Comparison of ENCODE assay signal across 11 mouse cellular contexts in genomic region chr16:76293765-76294463, GRCm38 (mm10).
DNase-seq lines count a peak whose midpoint lies in the region; ATAC-seq and TF ChIP-seq lines count a peak whose summit lies in the region.
"Had no signal": no experiment of that assay in that cellular context is flagged by ENCODE, and none has a peak within 500 bp of the region (broad histone marks: within the 10 kb centered on the region; RNA-seq: fewer than 3 reads in every experiment).

No protein-coding gene starts in this region.

- peak; percentile 47 for DNase-seq in brain, adult 2 months (ENCODE audit: low read depth, low spot score)
- peak; percentile 78 for DNase-seq in heart, postnatal 0 days (ENCODE audit: low spot score)
- no peak for DNase-seq in MN1 (ENCODE audit: low spot score)
- no peak for DNase-seq in urinary bladder, adult 2 months (ENCODE audit: low spot score)
- DNase-seq in layer of hippocampus, postnatal 10 days (ENCODE audit: low spot score in 2 of 2): no peak
- DNase-seq: kidney, postnatal 14 days had no signal

- H3K27me3 ChIP-seq in forebrain, embryonic 12.5 days: no peaks in the 10 kb centered on the region
- H3K27me3 ChIP-seq in forebrain, embryonic 16.5 days (replicated peaks; ENCODE audit: control insufficient read depth, insufficient read depth, low read length): no peaks in the 10 kb centered on the region
- no peaks in the 10 kb centered on the region for H3K27me3 ChIP-seq in heart, postnatal 0 days (ENCODE audit: control insufficient read depth, insufficient read depth, low read length)
- H3K27me3 ChIP-seq: CH12.LX; forebrain, embryonic 15.5 days had no signal

- peak; percentile 94 for TF ChIP-seq EP300 in heart, postnatal 0 days (IDR thresholded peaks at IDR 0.05; ENCODE audit: low read depth)

- H3K9me3 ChIP-seq in forebrain, embryonic 12.5 days: no peaks in the 10 kb centered on the region
- no peaks in the 10 kb centered on the region for H3K9me3 ChIP-seq in forebrain, embryonic 16.5 days (ENCODE audit: control insufficient read depth, low read length)
- H3K9me3 ChIP-seq in heart, postnatal 0 days (replicated peaks; ENCODE audit: control insufficient read depth, low read length): no peaks in the 10 kb centered on the region
- H3K9me3 ChIP-seq: forebrain, embryonic 15.5 days had no signal

- no peak overlapping the region for H3K27ac ChIP-seq in forebrain, embryonic 12.5 days
- no peak overlapping the region for H3K27ac ChIP-seq in forebrain, embryonic 16.5 days (ENCODE audit: low read length)
- H3K27ac ChIP-seq in heart, postnatal 0 days (ENCODE audit: low read depth): peak overlapping the region; percentile 80
- H3K27ac ChIP-seq: forebrain, embryonic 15.5 days had no signal

- no peak overlapping the region for H3K4me2 ChIP-seq in forebrain, embryonic 12.5 days
- H3K4me2 ChIP-seq in forebrain, embryonic 16.5 days (ENCODE audit: low read length): no peak overlapping the region
- H3K4me2 ChIP-seq in heart, postnatal 0 days (ENCODE audit: low read depth, low read length): peak overlapping the region; percentile 35; the same call in 1 of the 2 replicates
- H3K4me2 ChIP-seq: forebrain, embryonic 15.5 days had no signal

- TF ChIP-seq CTCF in heart, postnatal 0 days (IDR thresholded peaks at IDR 0.05; ENCODE audit: low read depth): peak; percentile 34

- H3K9ac ChIP-seq in forebrain, embryonic 12.5 days: no peak overlapping the region
- H3K9ac ChIP-seq in forebrain, embryonic 16.5 days (replicated peaks; ENCODE audit: low read depth, low read length): no peak overlapping the region
- no peak overlapping the region for H3K9ac ChIP-seq in heart, postnatal 0 days (replicated peaks; ENCODE audit: low read depth, low read length)
- H3K9ac ChIP-seq: forebrain, embryonic 15.5 days had no signal

- 94% methylated on average over 20 of the region's 20 CpGs for WGBS in forebrain, embryonic 12.5 days
- 89% methylated on average over 20 of the region's 20 CpGs for WGBS in forebrain, embryonic 16.5 days
- whole genome bisulfite sequencing in heart, postnatal 0 days: 41% methylated on average over 20 of the region's 20 CpGs

- ATAC-seq in forebrain, embryonic 12.5 days (ENCODE audit: low FRiP score): 0 out of 2 replicates have a peak, but pooled peaks have one; percentile 33
- no peak for ATAC-seq in forebrain, embryonic 16.5 days
- ATAC-seq in heart, postnatal 0 days (ENCODE audit: insufficient read depth, low read depth): peak; percentile 92
- peak; percentile 35 for ATAC-seq in megakaryocyte, adult 5-6 weeks (ENCODE audit: poor library complexity, severe bottlenecking)
- ATAC-seq: forebrain, embryonic 15.5 days had no signal

- peaks cover 34% of the 10 kb centered on the region for H3K36me3 ChIP-seq in forebrain, embryonic 12.5 days (replicated peaks)
- H3K36me3 ChIP-seq in forebrain, embryonic 16.5 days (ENCODE audit: control insufficient read depth, insufficient read depth): peaks cover 2% of the 10 kb centered on the region; the same call in 1 of the 2 replicates
- H3K36me3 ChIP-seq in heart, postnatal 0 days (replicated peaks; ENCODE audit: control insufficient read depth, insufficient read depth, low read length): peaks cover 35% of the 10 kb centered on the region

- H3K4me3 ChIP-seq in forebrain, embryonic 12.5 days (replicated peaks): no peak overlapping the region
- no peak overlapping the region for H3K4me3 ChIP-seq in forebrain, embryonic 16.5 days (replicated peaks; ENCODE audit: low read length)
- H3K4me3 ChIP-seq in heart, postnatal 0 days (ENCODE audit: low read depth, low read length): no peak overlapping the region
- H3K4me3 ChIP-seq: forebrain, embryonic 15.5 days had no signal

- 0 out of 2 replicates have a peak, but pooled peaks cover 3% of the 10 kb centered on the region for H3K4me1 ChIP-seq in forebrain, embryonic 12.5 days
- no peaks in the 10 kb centered on the region for H3K4me1 ChIP-seq in forebrain, embryonic 16.5 days (replicated peaks; ENCODE audit: control insufficient read depth, insufficient read depth, low read length)
- peaks cover 19% of the 10 kb centered on the region; the same call in 1 of the 2 replicates for H3K4me1 ChIP-seq in heart, postnatal 0 days (ENCODE audit: control insufficient read depth, insufficient read depth)
- H3K4me1 ChIP-seq: forebrain, embryonic 15.5 days had no signal

Comparison
In these comparisons a context has a peak if more than half of its experiments do, and no peak if none do; other contexts are left out.
1. DNase-seq: peak in brain, adult 2 months (single experiment) and heart, postnatal 0 days (single experiment); none in MN1 (single experiment), urinary bladder, adult 2 months (single experiment) and layer of hippocampus, postnatal 10 days (0 of 2).